Mouse (Mus musculus): ENCODE measurements around the gene Ccdc189.
"Not testable (repeated sequence)": the region's sequence is repeated elsewhere in the genome, so short reads cannot be mapped to it uniquely, and the experiment has no call there.

Ccdc189 gene

GRCm38 (mm10) chr7:127588011-127588871, at the start of gene Ccdc189, which contains the start of gene Rnf40:
Ccdc189 (minus strand) TSS chr7:127588595.
Rnf40 (plus strand) TSS chr7:127588767.
- peak; percentile 97 for DNase-seq

- peak; percentile 85 for DNase-seq
These were observed 48.6 kb upstream of the Ccdc189 start for GRCm38 (mm10) chr7:127636963-127637362.

DNA sequence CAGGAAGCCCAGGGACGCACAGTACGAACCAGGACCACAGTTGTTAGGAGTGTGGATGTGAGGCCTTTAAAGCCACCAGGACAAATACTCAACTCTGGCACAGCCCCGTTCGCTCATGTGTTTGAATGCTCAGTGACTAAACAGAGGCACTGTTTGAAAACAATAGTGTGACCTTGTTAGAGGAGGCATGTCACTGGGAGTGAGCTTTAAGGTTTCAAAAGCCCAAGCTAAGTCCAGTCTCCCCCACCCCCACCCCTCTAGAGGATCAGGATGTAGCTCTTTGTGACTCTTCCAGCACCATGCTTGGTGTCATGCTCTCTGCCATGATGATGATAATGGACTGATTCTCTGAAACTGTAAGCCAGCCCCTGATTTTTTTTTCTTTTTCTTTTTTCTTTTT, 43.0 kb upstream of the Ccdc189 start:
- no peak for DNase-seq

DNA sequence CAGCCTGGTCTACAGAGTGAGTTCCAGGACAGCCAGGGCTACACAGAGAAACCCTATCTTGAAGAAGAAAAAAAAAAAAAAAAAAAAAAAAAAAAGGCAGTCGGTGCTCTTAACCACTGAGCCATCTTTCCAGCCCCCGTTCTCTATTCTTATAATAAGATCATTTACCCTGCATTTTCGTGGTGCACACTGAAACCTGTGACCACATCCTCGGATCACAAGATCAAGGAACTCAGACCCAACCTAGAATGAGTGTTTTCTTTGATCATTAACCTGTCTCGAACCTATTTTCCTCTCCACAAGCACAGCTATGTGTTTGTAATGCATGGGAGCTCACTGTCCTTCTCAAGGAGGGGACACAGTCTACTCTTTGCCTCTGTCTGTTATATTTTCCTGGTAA, 40.3 kb upstream of the Ccdc189 start:
- DNase-seq = no peak

- no peak for DNase-seq
These were observed 38.1 kb upstream of the Ccdc189 start for GRCm38 (mm10) chr7:127626471-127626870.

DNA sequence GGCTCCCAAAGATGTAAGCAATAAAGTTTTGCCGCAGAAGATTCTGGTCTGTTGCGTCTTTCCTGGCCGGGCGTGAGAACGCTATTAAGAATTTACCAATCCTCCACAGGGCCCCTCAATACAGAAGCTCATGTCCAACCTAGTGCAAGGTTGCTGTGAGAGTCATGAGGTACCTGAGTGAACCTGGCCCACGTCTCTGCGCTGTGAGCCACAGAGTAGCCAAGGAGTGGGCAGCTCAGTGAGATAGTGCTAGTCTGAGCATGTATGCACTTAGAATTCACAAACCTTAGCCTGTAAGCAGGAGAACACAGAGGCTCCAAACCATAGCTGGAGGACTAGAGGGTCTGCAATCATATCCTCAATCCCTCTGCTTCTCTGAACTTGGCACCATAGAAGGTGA, 37.6 kb upstream of the Ccdc189 start:
- no peak for DNase-seq

DNA sequence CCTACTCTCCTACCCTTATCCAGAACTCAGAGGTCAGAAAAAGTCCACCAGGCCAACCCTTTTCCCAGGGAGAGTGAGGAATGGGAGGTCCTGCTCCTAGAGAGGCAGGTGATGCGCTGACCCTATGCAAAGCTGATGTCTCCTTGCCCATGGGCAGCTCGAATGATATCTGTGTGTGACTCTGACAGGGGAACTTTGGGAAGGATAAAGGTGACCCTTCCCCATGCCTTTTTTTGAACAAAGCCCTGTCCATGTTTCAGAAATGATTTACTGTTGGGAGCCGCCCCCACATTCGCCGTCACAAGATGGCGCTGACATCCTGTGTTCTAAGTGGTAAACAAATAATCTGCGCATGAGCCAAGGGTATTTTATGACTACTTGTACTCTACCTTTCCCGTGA, 30.0 kb upstream of the Ccdc189 start:
- not testable (repeated sequence) for DNase-seq

- no peak for DNase-seq
These were observed 29.6 kb upstream of the Ccdc189 start for GRCm38 (mm10) chr7:127617962-127618361.

DNA sequence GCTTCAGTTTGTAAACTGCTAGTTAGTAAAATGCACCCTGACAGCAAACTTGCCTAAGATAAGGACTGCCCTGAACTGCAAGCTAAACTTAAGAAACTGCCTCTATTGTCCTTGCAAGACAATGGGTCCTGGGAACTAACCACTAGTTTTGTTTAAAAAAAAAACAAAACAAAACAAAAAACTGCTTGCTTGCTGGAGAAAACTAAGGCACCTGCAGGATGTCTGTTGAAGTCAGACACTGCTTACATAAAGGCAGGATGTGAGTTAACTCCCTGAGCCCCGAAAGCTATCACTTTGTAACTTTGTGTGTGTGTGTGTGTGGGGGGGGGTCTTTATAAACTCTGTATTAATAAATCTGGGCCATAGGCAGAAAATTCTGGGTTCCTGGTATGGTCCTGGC, 28.5 kb upstream of the Ccdc189 start:
- DNase-seq = no peak

- DNase-seq = no peak
These were observed 27.9 kb upstream of the Ccdc189 start for GRCm38 (mm10) chr7:127616336-127616735.

DNA sequence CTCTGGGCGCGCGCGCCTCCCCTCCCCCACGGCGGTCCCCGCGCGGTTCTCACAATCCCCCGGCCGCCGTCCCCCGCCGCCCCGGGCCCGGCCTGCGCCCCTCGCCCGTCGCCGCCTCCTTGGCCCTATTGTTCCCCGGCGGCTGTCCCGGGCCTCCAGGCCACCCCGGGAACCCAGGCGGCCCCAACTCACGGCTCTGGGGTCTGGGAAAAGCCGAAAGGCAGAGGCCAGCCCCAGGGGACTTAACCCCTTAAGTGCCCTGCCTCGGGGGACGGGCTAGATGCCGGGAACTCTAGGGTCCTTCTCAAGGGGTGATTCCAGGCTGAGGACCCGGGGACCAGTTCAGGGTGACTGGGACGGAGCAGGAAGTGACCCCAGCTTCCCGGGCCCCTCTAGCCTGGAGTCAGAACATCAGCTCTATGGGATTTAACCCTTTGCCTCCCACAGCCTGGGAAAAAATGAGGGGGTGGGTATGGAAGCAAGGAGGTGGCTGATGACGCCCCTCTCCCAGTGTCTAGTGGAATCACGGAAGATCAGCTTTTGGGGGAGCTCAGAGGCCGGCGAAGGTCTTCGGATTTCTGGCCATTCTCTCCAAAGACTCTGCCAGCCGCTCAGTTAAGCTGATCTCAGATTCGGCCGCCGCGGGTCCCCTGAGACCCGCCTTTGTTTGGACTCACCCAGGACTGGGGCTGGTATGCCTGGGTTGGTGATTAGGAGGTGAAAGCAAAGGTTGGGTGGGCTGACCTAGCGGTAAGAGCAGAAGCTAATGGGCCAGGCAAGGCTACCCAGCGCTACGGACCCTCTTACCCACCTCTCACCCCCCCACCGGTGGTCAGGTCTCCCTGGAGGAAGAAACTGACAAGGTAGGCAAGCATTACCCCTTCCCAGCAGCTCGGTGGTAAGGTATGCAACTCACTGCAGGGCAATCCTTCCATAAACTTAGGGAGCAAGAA, 26.8 kb upstream of the Ccdc189 start, which contains the start of gene Zfp629:
TSS of gene Zfp629 (minus strand) at position 907 of the 953 bp plus-strand sequence.
- DNase-seq = peak; percentile 85

GRCm38 (mm10) chr7:127614511-127614890, 26.1 kb upstream of the Ccdc189 start:
- DNase-seq = peak; percentile 82

DNA sequence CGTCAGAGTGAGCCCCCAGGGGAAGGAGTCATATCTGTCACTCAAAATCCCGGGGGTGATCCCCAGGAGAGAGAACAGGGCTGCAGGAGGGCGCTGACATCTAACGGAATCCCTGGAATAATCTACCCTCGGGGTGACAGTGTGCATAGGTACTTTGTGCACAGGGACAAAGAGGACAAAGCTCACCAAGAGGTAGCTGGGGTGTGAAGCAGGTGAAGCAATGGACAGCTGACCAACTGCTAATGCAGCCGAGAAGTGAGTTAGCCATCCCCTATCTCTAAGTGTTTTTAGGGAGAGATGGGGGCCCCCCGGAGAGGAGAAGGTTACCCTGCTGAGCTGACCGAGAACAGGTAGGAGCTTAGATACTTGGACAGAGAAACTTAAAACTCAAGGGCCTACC, 25.7 kb upstream of the Ccdc189 start:
- peak; percentile 29 for DNase-seq

DNA sequence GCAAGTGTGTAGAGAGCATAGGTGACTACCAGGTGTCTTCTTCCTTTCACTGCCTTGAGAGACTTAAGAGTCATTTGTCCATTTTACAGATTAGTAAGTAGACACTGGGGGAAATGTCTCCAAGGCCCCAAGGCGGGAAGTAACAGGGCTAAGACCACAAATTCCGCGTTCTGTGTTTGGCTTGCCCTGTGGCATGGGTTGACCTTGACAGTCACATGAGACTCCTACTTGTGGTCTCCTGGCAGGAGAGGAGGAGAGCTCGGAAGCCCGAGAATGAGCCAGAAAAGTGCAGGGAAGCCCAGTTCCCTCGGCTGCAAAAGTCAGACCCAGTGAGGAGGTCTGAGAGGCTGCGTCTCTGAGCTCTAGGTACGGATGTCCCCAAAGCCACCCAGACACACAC, 25.1 kb upstream of the Ccdc189 start:
- peak; percentile 32 for DNase-seq

DNA sequence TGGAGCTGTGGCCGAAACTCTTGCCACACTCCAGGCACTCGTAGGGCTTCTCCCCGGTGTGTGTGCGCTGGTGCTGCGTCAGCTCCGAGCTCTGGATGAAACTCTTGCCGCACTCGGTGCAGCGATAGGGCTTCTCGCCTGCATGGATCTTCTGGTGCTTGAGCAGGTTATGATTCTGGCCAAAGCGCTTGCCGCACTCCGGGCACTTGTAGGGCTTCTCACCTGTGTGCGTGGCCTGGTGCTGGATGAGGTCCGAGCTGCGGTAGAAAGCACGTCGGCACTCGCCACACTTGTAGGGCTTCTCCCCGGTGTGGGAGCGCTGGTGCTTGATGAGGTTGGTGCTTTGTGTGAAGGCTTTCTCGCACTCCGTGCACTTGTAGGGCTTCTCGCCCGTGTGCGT, 23.2 kb upstream of the Ccdc189 start:
- DNase-seq = no peak

GRCm38 (mm10) chr7:127611011-127611410, 22.6 kb upstream of the Ccdc189 start:
- no peak for DNase-seq

DNA sequence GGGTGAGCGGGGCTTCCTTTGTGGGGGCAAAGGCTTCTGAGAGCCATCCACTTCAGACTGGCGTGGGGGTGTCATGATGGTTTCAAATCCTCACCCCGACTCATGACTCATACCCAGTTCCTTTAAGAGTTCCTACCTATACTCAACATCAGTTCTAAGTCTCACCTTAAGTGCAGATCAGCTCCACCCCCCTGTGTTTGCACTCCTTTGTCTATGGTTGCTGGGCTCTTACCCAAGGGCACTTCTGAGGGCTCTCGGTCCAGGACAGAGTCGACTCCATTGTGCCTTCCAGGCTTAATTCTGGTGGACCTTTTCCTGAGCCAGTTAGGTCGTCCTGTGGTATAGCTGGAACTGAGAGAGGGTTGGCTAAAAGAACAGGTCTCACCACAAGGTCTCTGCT, 18.8 kb upstream of the Ccdc189 start:
- DNase-seq = no peak

DNA sequence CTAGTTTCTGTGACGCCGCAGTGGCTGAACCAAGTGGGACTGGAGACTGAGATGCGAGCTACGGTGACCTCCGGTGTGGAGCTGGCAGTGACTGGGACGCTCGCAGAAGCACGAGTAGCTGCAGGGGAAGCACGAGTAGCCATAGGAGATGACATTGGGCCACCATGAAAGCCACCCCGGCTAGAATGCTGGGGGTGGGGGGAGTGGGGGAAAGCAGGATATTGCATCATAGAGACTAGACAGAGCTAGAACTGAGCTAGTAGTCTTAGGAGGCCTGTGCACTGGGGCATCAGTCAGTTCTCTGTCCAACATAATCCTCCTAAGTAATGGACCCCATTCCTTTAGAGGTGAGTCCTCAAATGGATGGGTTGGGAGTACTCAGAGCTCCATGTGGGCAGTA, 15.9 kb upstream of the Ccdc189 start:
- no peak for DNase-seq

DNA sequence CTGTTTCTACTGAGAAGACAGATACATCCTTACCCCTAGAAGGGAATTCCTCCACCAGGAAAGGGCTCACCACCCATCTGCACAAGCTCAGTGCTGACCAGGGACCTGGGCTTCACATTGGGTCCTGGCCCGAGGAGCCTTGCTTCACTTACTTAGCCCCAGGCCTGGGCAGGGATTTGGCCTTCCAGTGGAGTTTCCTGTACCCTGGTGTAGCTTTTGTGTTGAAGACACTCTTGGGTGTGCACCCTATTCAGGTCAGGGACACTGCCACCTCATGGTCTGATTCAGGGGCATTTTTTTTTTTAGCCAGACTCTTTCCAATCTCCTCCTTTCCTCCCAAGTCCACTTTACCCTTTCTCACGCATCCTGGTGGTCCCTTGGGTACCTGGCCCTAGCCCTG, 14.5 kb upstream of the Ccdc189 start:
- no peak for DNase-seq

GRCm38 (mm10) chr7:127601735-127602134, 13.3 kb upstream of the Ccdc189 start:
- no peak for DNase-seq

GRCm38 (mm10) chr7:127600612-127601011, 12.2 kb upstream of the Ccdc189 start:
- DNase-seq = no peak

GRCm38 (mm10) chr7:127596747-127597146, 8.4 kb upstream of the Ccdc189 start:
- DNase-seq = no peak

DNA sequence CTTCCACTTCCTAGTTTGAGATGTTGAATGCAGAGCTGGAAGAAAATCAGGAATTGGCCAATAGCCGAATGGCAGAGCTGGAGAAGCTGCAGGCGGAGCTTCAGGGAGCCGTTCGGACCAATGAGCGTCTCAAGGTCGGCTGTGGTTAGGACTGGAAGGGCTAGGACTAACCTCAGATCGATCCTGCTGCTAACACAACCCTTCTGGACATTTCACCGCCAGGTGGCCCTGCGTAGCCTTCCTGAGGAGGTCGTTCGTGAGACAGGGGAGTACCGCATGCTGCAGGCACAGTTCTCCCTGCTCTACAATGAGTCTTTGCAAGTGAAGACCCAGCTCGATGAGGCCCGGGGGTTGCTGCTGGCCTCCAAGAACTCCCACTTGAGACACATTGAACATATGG, 4.2 kb upstream of the Ccdc189 start:
- no peak for DNase-seq

DNA sequence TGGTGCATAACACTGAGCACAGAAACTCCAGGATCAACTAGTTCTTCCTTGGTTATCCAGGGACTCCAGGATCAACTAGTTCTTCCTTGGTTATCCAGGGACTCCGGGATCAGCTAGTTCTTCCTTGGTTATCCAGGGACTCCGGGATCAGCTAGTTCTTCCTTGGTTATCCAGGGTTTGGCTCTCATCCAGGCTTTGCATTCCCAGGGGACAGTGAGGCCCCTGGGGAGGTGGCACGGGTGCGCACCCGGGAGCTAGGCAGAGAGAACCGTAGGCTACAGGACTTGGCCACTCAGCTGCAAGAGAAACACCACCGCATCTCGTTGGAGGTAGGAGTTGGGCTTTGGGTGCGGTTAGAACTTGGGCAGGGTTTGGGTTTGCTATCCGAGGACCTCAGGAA, 2.7 kb upstream of the Ccdc189 start:
- no peak for DNase-seq

Data from kidney, postnatal 14 days (tissue).